Mouse (Mus musculus) testis, postnatal 14 days (tissue): ENCODE measurements at regions not wholly inside any gene's neighbourhood (a gene's known extent, or its start where the extent isn't known, plus 50 kb on each side); places are given as distances from the start of the nearest gene placed in this dataset.
A peak's percentile ranks its signal among the peaks of the same experiment; 100 is the strongest.

ENCODE experiments used
- DNase-seq: peaks from one replicate; pipeline ENCODE4 v3.0.0; 2021; ENCODE audit warnings: low spot score

- no peak for DNase-seq
These were observed 173.7 kb upstream of the Lmo4 start for GRCm38 (mm10) chr3:144378524-144379225.

- DNase-seq = no peak
These were observed 172.9 kb upstream of the Lmo4 start for GRCm38 (mm10) chr3:144377626-144378523.

- DNase-seq = no peak
These were observed 171.7 kb upstream of the Lmo4 start for GRCm38 (mm10) chr3:144376463-144377402.

GRCm38 (mm10) chr3:144375725-144376412 lies 170.8 kb upstream of the Lmo4 start:
- DNase-seq = no peak

- DNase-seq = no peak
These were observed 163.3 kb upstream of the Lmo4 start for GRCm38 (mm10) chr3:144368300-144368699.

- no peak for DNase-seq
These were observed 162.7 kb upstream of the Lmo4 start for GRCm38 (mm10) chr3:144367766-144368116.

- DNase-seq = no peak
These were observed 162.2 kb upstream of the Lmo4 start for GRCm38 (mm10) chr3:144366976-144367765.

- no peak for DNase-seq
These were observed 160.9 kb upstream of the Lmo4 start for GRCm38 (mm10) chr3:144365894-144366293.

- DNase-seq = peak; percentile 14
These were observed 157.5 kb upstream of the Lmo4 start for GRCm38 (mm10) chr3:144362472-144362871.

- DNase-seq = no peak
These were observed 156.4 kb upstream of the Lmo4 start for GRCm38 (mm10) chr3:144361203-144361978.

- no peak for DNase-seq
These were observed 151.9 kb upstream of the Lmo4 start for GRCm38 (mm10) chr3:144356948-144357295.

- DNase-seq = no peak
These were observed 151.3 kb upstream of the Lmo4 start for GRCm38 (mm10) chr3:144356103-144356947.

GRCm38 (mm10) chr3:144352559-144352958 lies 147.5 kb upstream of the Lmo4 start:
- no peak for DNase-seq

GRCm38 (mm10) chr3:144348431-144348830 lies 143.4 kb upstream of the Lmo4 start:
- DNase-seq = no peak

GRCm38 (mm10) chr3:144335237-144335636 lies 130.2 kb upstream of the Lmo4 start:
- no peak for DNase-seq

GRCm38 (mm10) chr3:144334201-144334600 lies 129.2 kb upstream of the Lmo4 start:
- DNase-seq = no peak

- DNase-seq = no peak
These were observed 127.3 kb upstream of the Lmo4 start for GRCm38 (mm10) chr3:144332353-144332752.

GRCm38 (mm10) chr3:144329117-144329516 lies 124.1 kb upstream of the Lmo4 start:
- no peak for DNase-seq

GRCm38 (mm10) chr3:144327235-144327760 lies 122.3 kb upstream of the Lmo4 start:
- DNase-seq = no peak
